Mouse (Mus musculus) testis, adult 2 months (tissue): Measurements from ENCODE around the gene Med24. TPM values are rescaled to one million over a fixed set of nuclear protein-coding genes. Genes with fewer than 3 reads are reported as not detected.
A peak's percentile ranks its signal among the peaks of the same experiment; 100 is the strongest.

Experiments
- H3K27ac ChIP-seq: fragments of 200-500 bp; 2 replicates; pipeline ENCODE4 v1.5.1; 2012; ENCODE audit warnings: low read depth, low read length; ENCODE audit not compliant: control insufficient read depth, insufficient read depth
- H3K27me3 ChIP-seq: fragments of 200-500 bp; 2 replicates; pipeline ENCODE4 v1.6.1; 2012; ENCODE audit warnings: mild to moderate bottlenecking, low read length, moderate library complexity; ENCODE audit not compliant: control insufficient read depth, insufficient read depth
- H3K36me3 ChIP-seq: fragments of 200-500 bp; 2 replicates; pipeline ENCODE4 v1.6.1; 2012; ENCODE audit warnings: mild to moderate bottlenecking, low read length; ENCODE audit not compliant: control insufficient read depth, insufficient read depth
- H3K4me1 ChIP-seq: fragments of 200-500 bp; 2 replicates; pipeline ENCODE4 v1.6.1; 2012; ENCODE audit warnings: low read length; ENCODE audit not compliant: control insufficient read depth, insufficient read depth
- H3K4me3 ChIP-seq: fragments of 200-500 bp; 2 replicates; pipeline ENCODE4 v1.5.1; 2012; ENCODE audit warnings: low read depth, mild to moderate bottlenecking, low read length, moderate library complexity, mixed read lengths; ENCODE audit not compliant: control insufficient read depth
- CTCF ChIP-seq: fragments of 200-500 bp; IDR thresholded peaks from 2 replicates; pipeline ENCODE4 v1.5.1; 2012; ENCODE audit warnings: low read depth, mild to moderate bottlenecking, inconsistent platforms, low read length, moderate library complexity; ENCODE audit not compliant: control insufficient read depth, insufficient read depth, insufficient replicate concordance
- POLR2A ChIP-seq: fragments of 200-500 bp; IDR thresholded peaks from 2 replicates; pipeline ENCODE4 v1.6.1; 2012; ENCODE audit warnings: low read depth, mild to moderate bottlenecking, inconsistent platforms, low read length, moderate library complexity; ENCODE audit not compliant: control insufficient read depth
- polyA plus RNA-seq: library from polyadenylated mRNA; depleted of rRNA; stranded (reverse); fragments of >200 nt; gene quantifications from 2 replicates; pipeline ENCODE4 v1.2.3, GENCODE M21; 2012

Gene Med24
- polyA plus RNA-seq, 1 experiment: 96.6 TPM

- no peaks in the 10 kb centered on the region; the same call in 1 of the 2 replicates for H3K4me1 ChIP-seq
- H3K27ac ChIP-seq: no peak overlapping the region
- no peaks in the 10 kb centered on the region for H3K27me3 ChIP-seq
- no peak overlapping the region for H3K4me3 ChIP-seq
- no peaks in the 10 kb centered on the region; the same call in none of the 2 replicates for H3K36me3 ChIP-seq
- no peak for TF ChIP-seq POLR2A
- no peak for TF ChIP-seq CTCF
Observed at GRCm38 (mm10) chr11:98709001-98709741, 20.1 kb downstream of the Med24 start.

- no peaks in the 10 kb centered on the region for H3K27me3 ChIP-seq
- H3K4me1 ChIP-seq: no peaks in the 10 kb centered on the region; the same call in 1 of the 2 replicates
- TF ChIP-seq POLR2A (no peak), CTCF (no peak)
- no peaks in the 10 kb centered on the region; the same call in none of the 2 replicates for H3K36me3 ChIP-seq
- H3K4me3 ChIP-seq: no peak overlapping the region
- H3K27ac ChIP-seq: no peak overlapping the region
Observed at GRCm38 (mm10) chr11:98708282-98708956, 20.8 kb downstream of the Med24 start.

- Histone ChIP-seq H3K4me3 (no peak overlapping the region), H3K27me3 (no peaks in the 10 kb centered on the region), H3K27ac (no peak overlapping the region), H3K36me3 (no peaks in the 10 kb centered on the region; the same call in none of the 2 replicates), H3K4me1 (no peaks in the 10 kb centered on the region; the same call in 1 of the 2 replicates)
- no peak for TF ChIP-seq CTCF
- TF ChIP-seq POLR2A: no peak
Observed at GRCm38 (mm10) chr11:98707401-98708281, 21.6 kb downstream of the Med24 start.

- Histone ChIP-seq H3K4me3 (no peak overlapping the region), H3K27me3 (no peaks in the 10 kb centered on the region), H3K36me3 (no peaks in the 10 kb centered on the region; the same call in none of the 2 replicates), H3K4me1 (no peaks in the 10 kb centered on the region; the same call in 1 of the 2 replicates), H3K27ac (no peak overlapping the region)
- TF ChIP-seq POLR2A (no peak), CTCF (no peak)
Observed at GRCm38 (mm10) chr11:98705021-98705420, 24.2 kb downstream of the Med24 start.

- TF ChIP-seq POLR2A (no peak), CTCF (no peak)
- H3K27me3 ChIP-seq: no peaks in the 10 kb centered on the region
- no peak overlapping the region for H3K27ac ChIP-seq
- no peaks in the 10 kb centered on the region; the same call in 1 of the 2 replicates for H3K36me3 ChIP-seq
- no peaks in the 10 kb centered on the region for H3K4me1 ChIP-seq
- H3K4me3 ChIP-seq: no peak overlapping the region
Observed at GRCm38 (mm10) chr11:98702323-98702722, 26.9 kb downstream of the Med24 start.

GRCm38 (mm10) chr11:98701213-98701670 is 28.0 kb downstream of the Med24 start, which contains the start of gene Csf3:
Csf3 (plus strand) TSS chr11:98701263.
- Histone ChIP-seq H3K4me3 (no peak within 1 kb of the TSS), H3K4me1 (no peaks in the 10 kb centered on the region), H3K27ac (no peak within 1 kb of the TSS), H3K27me3 (no peaks in the 10 kb centered on the region), H3K36me3 (no peaks in the 10 kb centered on the region; the same call in 1 of the 2 replicates)
- TF ChIP-seq POLR2A: no peak
- no peak for TF ChIP-seq CTCF

GRCm38 (mm10) chr11:98699911-98700310 is 29.3 kb downstream of the Med24 start:
- no peaks in the 10 kb centered on the region for H3K4me1 ChIP-seq
- no peak overlapping the region for H3K4me3 ChIP-seq
- H3K36me3 ChIP-seq: no peaks in the 10 kb centered on the region; the same call in 1 of the 2 replicates
- no peaks in the 10 kb centered on the region for H3K27me3 ChIP-seq
- H3K27ac ChIP-seq: no peak overlapping the region
- TF ChIP-seq CTCF (peak; percentile 82; the same call in 1 of the 2 replicates), POLR2A (no peak)
